Mouse (Mus musculus) myocyte (in vitro differentiated cells): Measurements from ENCODE around the gene Dcaf5.

Source experiments
- MYOD1 ChIP-seq, 3 experiments: IDR thresholded peaks; one replicate each; pipeline ENCODE4 v1.6.1; 2011; ENCODE audit warnings: control low read depth in 2 of 3, low read depth in 2 of 3, mild to moderate bottlenecking in 2 of 3, moderate library complexity in 1 of 3; ENCODE audit not compliant: insufficient read length in 2 of 3, control insufficient read depth in 1 of 3
- POLR2A ChIP-seq: IDR thresholded peaks from one replicate; pipeline ENCODE4 v1.6.1; 2011; ENCODE audit warnings: low read depth, mild to moderate bottlenecking, control low read depth, moderate library complexity; ENCODE audit not compliant: insufficient read length
- POLR2AphosphoS2 ChIP-seq: IDR thresholded peaks from one replicate; pipeline ENCODE4 v1.6.1; 2011; ENCODE audit warnings: low read depth, control low read depth; ENCODE audit not compliant: insufficient read length
- SRF ChIP-seq: IDR thresholded peaks from one replicate; pipeline ENCODE4 v1.6.1; 2011; ENCODE audit warnings: low read depth; ENCODE audit not compliant: control insufficient read depth, insufficient read length
- USF1 ChIP-seq: IDR thresholded peaks from one replicate; pipeline ENCODE4 v1.6.1; 2011; ENCODE audit warnings: low read depth, mild to moderate bottlenecking, control low read depth, moderate library complexity

GRCm38 (mm10) chr12:80436336-80436976 is at the start of gene Dcaf5:
- peak in 2 of 3 experiments; percentile 58 to 64 for TF ChIP-seq MYOD1 (IDR thresholded peaks at IDR 0.05; ENCODE audit: control insufficient read depth in 1 of 3, insufficient read length in 2 of 3, low read depth in 2 of 3)
- peak; percentile 88 for TF ChIP-seq POLR2AphosphoS2
- peak; percentile 97 for TF ChIP-seq POLR2A
- no peak for TF ChIP-seq USF1
- TF ChIP-seq SRF, result no peak
